Mouse (Mus musculus): ENCODE results near the gene Pigb. TPM values are rescaled to one million over a fixed set of nuclear protein-coding genes. Genes with fewer than 3 reads are reported as not detected.

Pigb gene
- polyA plus RNA-seq, 1 experiment from 2014 or later = 14.7 TPM

GRCm38 (mm10) chr9:72988706-72989105, 51.5 kb downstream of the Pigb start:
- Histone ChIP-seq H3K36me3 (ENCODE audit: control insufficient read depth, insufficient read depth, low read length) (no peaks in the 10 kb centered on the region), H3K4me2 (ENCODE audit: low read depth, low read length) (no peak overlapping the region), H3K4me1 (replicated peaks; ENCODE audit: control insufficient read depth, insufficient read depth, low read length) (peaks cover 8% of the 10 kb centered on the region), H3K9me3 (ENCODE audit: control insufficient read depth, low read length) (no peaks in the 10 kb centered on the region), H3K27ac (ENCODE audit: low read length) (no peak overlapping the region), H3K4me3 (ENCODE audit: low read length) (no peak overlapping the region), H3K27me3 (ENCODE audit: control insufficient read depth, insufficient read depth, low read depth, low read length) (no peaks in the 10 kb centered on the region), H3K9ac (ENCODE audit: low read length) (no peak overlapping the region)
- no peak for ATAC-seq (ENCODE audit: low read depth)
- WGBS = 77% methylated on average over 5 of the region's 5 CpGs

GRCm38 (mm10) chr9:72987703-72988102, 52.5 kb downstream of the Pigb start:
- no peak overlapping the region for H3K4me2 ChIP-seq (ENCODE audit: low read depth, low read length)
- H3K36me3 ChIP-seq (ENCODE audit: control insufficient read depth, insufficient read depth, low read length) = no peaks in the 10 kb centered on the region
- H3K9ac ChIP-seq (ENCODE audit: low read length) = no peak overlapping the region
- H3K4me1 ChIP-seq (replicated peaks; ENCODE audit: control insufficient read depth, insufficient read depth, low read length) = peaks cover 8% of the 10 kb centered on the region
- no peak overlapping the region for H3K27ac ChIP-seq (ENCODE audit: low read length)
- no peak for ATAC-seq (ENCODE audit: low read depth)
- H3K27me3 ChIP-seq (ENCODE audit: control insufficient read depth, insufficient read depth, low read depth, low read length) = no peaks in the 10 kb centered on the region
- H3K4me3 ChIP-seq (ENCODE audit: low read length) = no peak overlapping the region
- 59% methylated on average over 3 of the region's 3 CpGs for WGBS
- no peaks in the 10 kb centered on the region for H3K9me3 ChIP-seq (ENCODE audit: control insufficient read depth, low read length)

GRCm38 (mm10) chr9:72985250-72986220, 54.6 kb downstream of the Pigb start, which contains the start of the genes Ccpg1os and Ccpg1:
TSS of gene Ccpg1os (minus strand) at chr9:72985382.
TSS of gene Ccpg1 (plus strand) at chr9:72985429.
- Histone ChIP-seq H3K4me3 (ENCODE audit: low read length) (peak within 1 kb of the TSS; percentile 95), H3K9ac (ENCODE audit: low read length) (peak within 1 kb of the TSS; percentile 84), H3K9me3 (ENCODE audit: control insufficient read depth, low read length) (no peaks in the 10 kb centered on the region), H3K27me3 (ENCODE audit: control insufficient read depth, insufficient read depth, low read depth, low read length) (no peaks in the 10 kb centered on the region), H3K4me2 (ENCODE audit: low read depth, low read length) (peak within 1 kb of the TSS; percentile 94), H3K4me1 (replicated peaks; ENCODE audit: control insufficient read depth, insufficient read depth, low read length) (peaks cover 8% of the 10 kb centered on the region), H3K36me3 (ENCODE audit: control insufficient read depth, insufficient read depth, low read length) (no peaks in the 10 kb centered on the region), H3K27ac (ENCODE audit: low read length) (peak within 1 kb of the TSS; percentile 49; the same call in 1 of the 2 replicates)
- 0% methylated on average over 88 of the region's 88 CpGs for WGBS
- peak; percentile 100 for ATAC-seq (ENCODE audit: low read depth)

DNA sequence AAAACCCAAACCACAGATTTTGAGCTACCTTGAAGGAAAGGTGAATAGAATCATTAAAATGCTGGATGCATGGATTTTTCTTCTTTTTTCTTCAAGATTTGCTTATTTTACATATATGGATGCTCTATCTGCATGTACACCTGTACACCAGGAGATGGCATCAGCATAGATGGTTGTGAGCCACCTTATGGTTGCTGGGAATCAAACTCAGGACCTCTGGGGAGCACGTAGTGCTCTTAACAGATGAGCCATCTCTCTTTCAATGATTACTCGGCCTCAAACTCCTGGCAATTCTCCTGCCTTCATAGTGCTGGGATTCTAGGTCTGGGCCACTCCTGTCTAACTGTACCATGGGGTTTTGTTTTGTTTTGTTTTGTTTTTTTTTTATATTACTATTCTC, 57.1 kb downstream of the Pigb start:
- WGBS = 72% methylated on average over 2 of the region's 2 CpGs
- H3K9ac ChIP-seq (ENCODE audit: low read length) = no peak overlapping the region
- H3K4me2 ChIP-seq (ENCODE audit: low read depth, low read length) = no peak overlapping the region
- H3K27ac ChIP-seq (ENCODE audit: low read length) = no peak overlapping the region
- no peaks in the 10 kb centered on the region for H3K36me3 ChIP-seq (ENCODE audit: control insufficient read depth, insufficient read depth, low read length)
- peaks cover 8% of the 10 kb centered on the region for H3K4me1 ChIP-seq (replicated peaks; ENCODE audit: control insufficient read depth, insufficient read depth, low read length)
- ATAC-seq (ENCODE audit: low read depth) = no peak
- no peaks in the 10 kb centered on the region for H3K9me3 ChIP-seq (ENCODE audit: control insufficient read depth, low read length)
- H3K27me3 ChIP-seq (ENCODE audit: control insufficient read depth, insufficient read depth, low read depth, low read length) = no peaks in the 10 kb centered on the region
- no peak overlapping the region for H3K4me3 ChIP-seq (ENCODE audit: low read length)

- H3K4me3 ChIP-seq (ENCODE audit: low read length) = no peak overlapping the region
- no peak overlapping the region for H3K27ac ChIP-seq (ENCODE audit: low read length)
- H3K9ac ChIP-seq (ENCODE audit: low read length) = no peak overlapping the region
- no peaks in the 10 kb centered on the region for H3K9me3 ChIP-seq (ENCODE audit: control insufficient read depth, low read length)
- H3K4me2 ChIP-seq (ENCODE audit: low read depth, low read length) = no peak overlapping the region
- 94% methylated on average over 1 of the region's 1 CpGs for WGBS
- no peaks in the 10 kb centered on the region for H3K4me1 ChIP-seq (replicated peaks; ENCODE audit: control insufficient read depth, insufficient read depth, low read length)
- no peak for ATAC-seq (ENCODE audit: low read depth)
- no peaks in the 10 kb centered on the region for H3K27me3 ChIP-seq (ENCODE audit: control insufficient read depth, insufficient read depth, low read depth, low read length)
- no peaks in the 10 kb centered on the region for H3K36me3 ChIP-seq (ENCODE audit: control insufficient read depth, insufficient read depth, low read length)
Measured at GRCm38 (mm10) chr9:72975242-72975641, 64.9 kb downstream of the Pigb start.

DNA sequence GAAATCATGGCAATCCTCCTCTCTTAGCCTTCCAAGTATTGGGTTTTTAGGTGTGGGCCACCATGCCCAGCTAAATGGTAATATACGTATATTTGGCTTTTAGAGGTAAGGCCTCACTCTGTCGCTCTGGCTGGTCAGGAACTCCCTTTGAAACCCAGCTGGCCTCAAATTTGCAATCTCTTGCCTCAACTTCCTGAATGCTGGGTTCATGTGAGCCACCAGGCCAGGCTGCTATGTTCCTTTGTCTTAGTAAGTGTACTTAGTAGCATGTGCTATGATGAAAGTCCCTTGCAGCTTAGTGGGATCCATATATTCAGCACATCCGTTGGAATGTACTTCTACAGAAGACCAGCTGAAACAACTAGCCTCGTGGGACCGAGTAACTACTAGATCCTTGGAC, 65.4 kb downstream of the Pigb start:
- Histone ChIP-seq H3K9ac (ENCODE audit: low read length) (no peak overlapping the region), H3K27ac (ENCODE audit: low read length) (no peak overlapping the region), H3K9me3 (ENCODE audit: control insufficient read depth, low read length) (no peaks in the 10 kb centered on the region), H3K4me1 (replicated peaks; ENCODE audit: control insufficient read depth, insufficient read depth, low read length) (no peaks in the 10 kb centered on the region), H3K4me2 (ENCODE audit: low read depth, low read length) (no peak overlapping the region), H3K4me3 (ENCODE audit: low read length) (no peak overlapping the region), H3K27me3 (ENCODE audit: control insufficient read depth, insufficient read depth, low read depth, low read length) (no peaks in the 10 kb centered on the region), H3K36me3 (ENCODE audit: control insufficient read depth, insufficient read depth, low read length) (no peaks in the 10 kb centered on the region)
- WGBS = 85% methylated on average over 5 of the region's 5 CpGs
- ATAC-seq (ENCODE audit: low read depth) = no peak

DNA sequence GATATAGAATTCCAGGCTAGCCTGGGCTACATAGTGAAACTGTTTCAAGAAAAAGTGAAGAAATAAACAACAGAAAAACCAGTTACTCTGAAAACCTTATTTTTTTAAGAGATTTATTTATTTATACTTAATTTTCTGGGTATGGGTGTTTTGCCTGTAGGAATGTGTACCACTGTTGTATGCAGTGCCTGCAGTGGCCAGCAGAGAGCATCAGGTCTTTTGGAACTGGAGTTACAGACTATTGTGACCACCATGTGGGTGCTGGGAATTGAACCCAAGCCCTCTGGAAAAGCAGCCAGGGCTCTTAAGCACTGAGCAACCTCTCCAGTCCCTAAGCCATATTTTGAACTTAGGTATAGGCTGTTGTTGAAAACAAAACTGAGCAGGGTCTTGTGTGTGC, 67.2 kb downstream of the Pigb start:
- Histone ChIP-seq H3K27ac (ENCODE audit: low read length) (no peak overlapping the region), H3K27me3 (ENCODE audit: control insufficient read depth, insufficient read depth, low read depth, low read length) (no peaks in the 10 kb centered on the region), H3K9me3 (ENCODE audit: control insufficient read depth, low read length) (no peaks in the 10 kb centered on the region), H3K4me3 (ENCODE audit: low read length) (no peak overlapping the region), H3K4me1 (replicated peaks; ENCODE audit: control insufficient read depth, insufficient read depth, low read length) (no peaks in the 10 kb centered on the region), H3K36me3 (ENCODE audit: control insufficient read depth, insufficient read depth, low read length) (no peaks in the 10 kb centered on the region), H3K4me2 (ENCODE audit: low read depth, low read length) (no peak overlapping the region), H3K9ac (ENCODE audit: low read length) (no peak overlapping the region)
- ATAC-seq (ENCODE audit: low read depth) = no peak

GRCm38 (mm10) chr9:72972435-72972834, 67.7 kb downstream of the Pigb start:
- Histone ChIP-seq H3K9ac (ENCODE audit: low read length) (no peak overlapping the region), H3K9me3 (ENCODE audit: control insufficient read depth, low read length) (no peaks in the 10 kb centered on the region), H3K4me3 (ENCODE audit: low read length) (no peak overlapping the region), H3K27me3 (ENCODE audit: control insufficient read depth, insufficient read depth, low read depth, low read length) (no peaks in the 10 kb centered on the region), H3K4me1 (replicated peaks; ENCODE audit: control insufficient read depth, insufficient read depth, low read length) (no peaks in the 10 kb centered on the region), H3K36me3 (ENCODE audit: control insufficient read depth, insufficient read depth, low read length) (no peaks in the 10 kb centered on the region), H3K4me2 (ENCODE audit: low read depth, low read length) (no peak overlapping the region), H3K27ac (ENCODE audit: low read length) (no peak overlapping the region)
- 84% methylated on average over 5 of the region's 5 CpGs for WGBS
- ATAC-seq (ENCODE audit: low read depth) = no peak

GRCm38 (mm10) chr9:72969874-72970273, 70.3 kb downstream of the Pigb start:
- no peak for ATAC-seq (ENCODE audit: low read depth)
- no peak overlapping the region for H3K4me2 ChIP-seq (ENCODE audit: low read depth, low read length)
- H3K9me3 ChIP-seq (ENCODE audit: control insufficient read depth, low read length) = no peaks in the 10 kb centered on the region
- H3K4me1 ChIP-seq (replicated peaks; ENCODE audit: control insufficient read depth, insufficient read depth, low read length) = no peaks in the 10 kb centered on the region
- no peaks in the 10 kb centered on the region for H3K27me3 ChIP-seq (ENCODE audit: control insufficient read depth, insufficient read depth, low read depth, low read length)
- no peak overlapping the region for H3K4me3 ChIP-seq (ENCODE audit: low read length)
- H3K27ac ChIP-seq (ENCODE audit: low read length) = no peak overlapping the region
- H3K36me3 ChIP-seq (ENCODE audit: control insufficient read depth, insufficient read depth, low read length) = no peaks in the 10 kb centered on the region
- 61% methylated on average over 7 of the region's 7 CpGs for WGBS
- no peak overlapping the region for H3K9ac ChIP-seq (ENCODE audit: low read length)
